Mouse (Mus musculus): Measurements from ENCODE around the gene Tnp1. TPM values are rescaled to one million over a fixed set of nuclear protein-coding genes. Genes with fewer than 3 reads are reported as not detected.

Gene Tnp1
- polyA plus RNA-seq, 1 experiment from 2014 or later = not detected

Other genes starting within 250 kb of the Tnp1 start
- 138 and 150 TPM in 2 replicates for gene Igfbp2, start 191.4 kb downstream of the Tnp1 start, polyA plus RNA-seq (2015; fragmentation: Nextera tagmentation; extraction: Ambion mirVana)
- gene Igfbp5, start 141.0 kb downstream of the Tnp1 start, polyA plus RNA-seq (2015; fragmentation: Nextera tagmentation; extraction: Ambion mirVana) = 90.4 and 94.0 TPM in 2 replicates

Data from kidney, embryonic 15.5 days (tissue).